Mouse (Mus musculus) lung, adult 2 months (tissue): ENCODE results near the gene Rgs14. TPM values are rescaled to one million over a fixed set of nuclear protein-coding genes. Genes with fewer than 3 reads are reported as not detected.

Source experiments
- DNase-seq: peaks from one replicate; pipeline ENCODE4 v3.0.0; 2022
- H3K4me1 ChIP-seq: fragments of 200-500 bp; 2 replicates; pipeline ENCODE4 v1.6.1; 2011; ENCODE audit warnings: low read length; ENCODE audit not compliant: control insufficient read depth, insufficient read depth
- H3K4me3 ChIP-seq: fragments of 200-500 bp; replicated peaks from 2 replicates; pipeline ENCODE3; 2011; ENCODE audit warnings: low read depth, mild to moderate bottlenecking, control low read depth, low read length; ENCODE audit errors: extremely low read depth
- CTCF ChIP-seq: fragments of 200-500 bp; IDR thresholded peaks from 2 replicates; pipeline ENCODE4 v1.5.1; 2011; ENCODE audit warnings: mild to moderate bottlenecking, low read length, control low read depth; ENCODE audit not compliant: insufficient read depth
- POLR2A ChIP-seq: fragments of 200-500 bp; IDR thresholded peaks from 2 replicates; pipeline ENCODE4 v1.6.1; 2011; ENCODE audit warnings: low read depth, mild to moderate bottlenecking, control low read depth, low read length, borderline replicate concordance; ENCODE audit errors: extremely low read depth
- WGBS: fragments of 180-500 bp; shearing (Covaris S2); methylation state at CpG from one replicate; pipeline ENCODE4 v1.1.7; 2018; 5-methylcytosine and 5-hydroxymethylcytosine counted together
- polyA plus RNA-seq: library from polyadenylated mRNA; depleted of rRNA; stranded (reverse); fragments of >200 nt; gene quantifications from 2 replicates; pipeline ENCODE4 v1.2.3, GENCODE M21; 2012; rRNA removed

The Rgs14 gene
- polyA plus RNA-seq, 1 experiment = 11.7 TPM

DNA sequence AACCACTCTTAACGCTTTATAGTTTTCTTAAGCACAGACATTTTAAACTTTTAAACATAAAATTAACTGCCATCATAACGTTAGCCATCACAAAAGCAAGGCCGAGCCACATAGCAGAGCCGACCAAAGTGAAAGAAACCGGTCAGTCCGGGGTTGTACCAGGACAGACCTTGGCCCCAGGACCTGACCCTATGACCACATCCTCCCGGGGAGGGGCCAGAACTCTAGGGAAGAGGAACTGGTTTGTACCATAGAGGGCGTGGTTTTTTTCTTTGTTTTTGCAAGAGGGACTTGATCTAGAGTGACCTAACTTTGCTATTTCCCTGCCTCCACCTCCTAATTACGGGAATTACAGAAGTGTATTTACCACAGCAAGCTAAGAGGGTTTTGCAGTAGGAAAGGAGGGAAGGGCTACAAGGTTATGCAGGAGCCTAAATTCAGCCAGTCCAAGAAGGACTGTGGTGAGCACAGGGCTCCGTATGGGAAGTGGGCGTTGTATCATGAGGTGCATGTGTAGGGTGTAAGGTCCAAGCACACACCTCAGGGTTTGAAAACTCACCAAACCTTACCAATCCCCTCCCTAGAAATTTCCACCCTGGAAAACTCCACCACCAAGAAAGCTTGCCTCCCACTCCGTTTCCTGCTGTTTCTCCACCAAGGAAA is 59.8 kb downstream of the Rgs14 start:
- peak; percentile 62 for DNase-seq

DNA sequence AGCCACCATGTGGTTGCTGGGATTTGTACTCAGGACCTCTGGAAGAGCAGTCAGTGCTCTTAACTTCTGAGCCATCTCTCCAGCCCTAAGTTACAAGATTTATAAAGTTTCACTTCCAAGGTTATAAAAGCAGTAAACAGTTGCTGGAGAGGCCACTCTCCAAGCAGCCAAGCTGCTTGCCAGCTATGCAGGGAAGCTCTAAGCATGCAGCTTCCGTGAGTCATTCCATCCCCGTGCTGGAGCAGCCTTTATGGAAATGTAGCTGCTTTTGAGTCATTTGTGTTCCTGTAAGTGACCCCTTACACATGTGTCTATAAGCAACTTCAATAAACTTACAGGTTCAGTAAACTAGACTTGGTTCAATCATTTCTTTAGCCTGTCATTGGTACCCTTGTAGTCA is 61.0 kb downstream of the Rgs14 start:
- TF ChIP-seq CTCF (no peak), POLR2A (no peak)
- H3K4me1 ChIP-seq = peaks cover 7% of the 10 kb centered on the region
- DNase-seq = no peak
- H3K4me3 ChIP-seq = no peak overlapping the region
- 64% methylated on average over 2 of the region's 2 CpGs for WGBS

More for the DNA sequence above, 59.8 kb downstream of the Rgs14 start:
- WGBS = 41% methylated on average over 12 of the region's 12 CpGs
- H3K4me1 ChIP-seq = peaks cover 7% of the 10 kb centered on the region
- peak overlapping the region; percentile 18 for H3K4me3 ChIP-seq
- TF ChIP-seq CTCF = no peak
- 0 out of 2 replicates have a peak, but pooled peaks have one; percentile 19 for TF ChIP-seq POLR2A

DNA sequence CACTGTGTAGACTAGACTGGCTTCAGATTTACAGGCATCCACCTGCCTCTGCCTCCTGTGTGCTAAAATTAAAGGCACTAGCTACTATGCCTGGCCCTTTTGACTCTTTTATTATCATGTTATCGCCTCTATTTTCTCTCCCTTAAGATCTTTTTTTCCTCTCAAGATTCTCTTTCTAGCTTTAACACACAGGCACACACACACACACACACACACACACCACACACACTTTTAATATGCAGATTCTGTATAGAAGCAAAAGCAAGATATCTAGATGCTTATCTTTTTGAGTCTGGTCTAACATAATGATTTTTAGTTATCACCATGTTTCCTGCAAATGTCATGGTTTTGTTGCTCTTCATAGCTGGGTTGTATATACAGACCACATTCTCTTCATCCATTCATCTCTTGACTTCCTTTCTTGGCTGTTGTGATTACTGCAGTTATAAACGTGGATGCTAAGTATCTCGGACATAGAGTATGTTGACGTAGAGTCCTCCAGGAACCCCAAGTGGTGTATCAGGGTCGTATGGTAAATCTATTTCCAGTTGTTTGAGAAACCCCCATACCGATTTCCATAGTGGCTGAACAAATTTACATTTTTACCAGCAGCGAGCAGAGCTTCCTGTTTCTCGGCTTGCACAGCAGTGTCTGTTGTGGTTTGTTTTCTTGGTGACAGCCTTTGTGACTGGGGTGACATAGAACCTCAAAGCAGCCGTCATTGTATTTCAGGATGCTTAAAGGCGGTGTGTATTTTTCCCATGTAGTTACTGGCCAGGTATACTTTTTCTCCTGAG is 62.6 kb downstream of the Rgs14 start:
- DNase-seq = no peak
- no peak overlapping the region for H3K4me3 ChIP-seq
- TF ChIP-seq CTCF (no peak), POLR2A (no peak)
- H3K4me1 ChIP-seq = peaks cover 7% of the 10 kb centered on the region
- 37% methylated on average over 10 of the region's 10 CpGs for WGBS

Other genes starting within 250 kb of the Rgs14 start
- gene Gm17617, start 236.2 kb upstream of the Rgs14 start, polyA plus RNA-seq = not detected in 2 replicates
- gene Fgfr4, start 217.1 kb upstream of the Rgs14 start, polyA plus RNA-seq = 63.3 TPM in 2 replicates
- gene Nsd1, start 159.9 kb upstream of the Rgs14 start, polyA plus RNA-seq = 16.7 and 21.6 TPM in 2 replicates
- 216 and 247 TPM in 2 replicates for gene Prelid1, start 49.2 kb upstream of the Rgs14 start, polyA plus RNA-seq
- 60.4 and 69.2 TPM in 2 replicates for gene Rab24, start 47.8 kb upstream of the Rgs14 start, polyA plus RNA-seq
- gene Mxd3, start 39.9 kb upstream of the Rgs14 start, polyA plus RNA-seq = 1.5 and 2.7 TPM in 2 replicates
- 76.2 and 80.8 TPM in 2 replicates for gene Lman2, start 6.9 kb upstream of the Rgs14 start, polyA plus RNA-seq
- gene Slc34a1, start 28.5 kb downstream of the Rgs14 start, polyA plus RNA-seq = 0.28 and 1.7 TPM in 2 replicates
- not detected in 2 replicates for gene Pfn3, start 45.5 kb downstream of the Rgs14 start, polyA plus RNA-seq
- 0.19 and 0.36 TPM in 2 replicates for gene F12, start 57.1 kb downstream of the Rgs14 start, polyA plus RNA-seq
- 45.2 and 55.5 TPM in 2 replicates for gene Grk6, start 75.3 kb downstream of the Rgs14 start, polyA plus RNA-seq
- 5.6 and 9.6 TPM in 2 replicates for gene Prr7, start 94.5 kb downstream of the Rgs14 start, polyA plus RNA-seq
- gene Dbn1, start 118.4 kb downstream of the Rgs14 start, polyA plus RNA-seq = 20.6 and 21.6 TPM in 2 replicates
- 72.1 and 80.5 TPM in 2 replicates for gene Pdlim7, start 143.9 kb downstream of the Rgs14 start, polyA plus RNA-seq
- gene Dok3, start 159.6 kb downstream of the Rgs14 start, polyA plus RNA-seq = 39.8 TPM in 2 replicates
- gene Ddx41, start 166.9 kb downstream of the Rgs14 start, polyA plus RNA-seq = 58.0 and 61.1 TPM in 2 replicates
- 142 and 151 TPM in 2 replicates for gene Fam193b, start 201.4 kb downstream of the Rgs14 start, polyA plus RNA-seq
- 59.3 and 81.6 TPM in 2 replicates for gene Tmed9, start 204.0 kb downstream of the Rgs14 start, polyA plus RNA-seq
- 21.2 TPM in 2 replicates for gene B4galt7, start 230.2 kb downstream of the Rgs14 start, polyA plus RNA-seq